Mouse (Mus musculus) cerebellum, adult 9-10 months (tissue): ENCODE measurements at regions not wholly inside any gene's neighbourhood (a gene's known extent, or its start where the extent isn't known, plus 50 kb on each side); places are given as distances from the start of the nearest gene placed in this dataset.

ENCODE experiments used
- DNase-seq: peaks from one replicate; pipeline ENCODE4 v3.0.0; 2022

GRCm38 (mm10) chr6:101473257-101473925 is 95.7 kb upstream of the Pdzrn3 start:
- peak; percentile 34 for DNase-seq

DNA sequence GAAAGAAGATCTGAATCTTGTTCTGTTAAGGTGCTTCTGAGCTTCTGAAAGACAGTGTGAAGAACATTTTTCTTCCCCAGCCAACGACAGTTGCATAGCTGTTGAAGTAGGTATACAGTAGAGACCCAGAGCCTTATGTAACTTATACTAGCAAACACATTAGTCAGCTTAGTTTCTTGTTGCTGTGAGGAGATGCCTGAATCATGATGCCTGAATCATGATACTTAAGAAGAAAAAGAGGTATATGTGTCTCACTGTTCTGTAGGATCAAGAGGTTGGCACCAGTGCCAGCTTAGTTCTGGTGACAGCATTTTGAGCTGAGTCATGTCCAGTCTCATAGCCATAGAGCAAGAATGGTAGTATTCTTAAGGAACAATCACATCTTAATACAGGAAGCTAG is 87.2 kb upstream of the Pdzrn3 start:
- DNase-seq: no peak

- no peak for DNase-seq
These were observed 86.2 kb upstream of the Pdzrn3 start for GRCm38 (mm10) chr6:101463812-101464320.

DNA sequence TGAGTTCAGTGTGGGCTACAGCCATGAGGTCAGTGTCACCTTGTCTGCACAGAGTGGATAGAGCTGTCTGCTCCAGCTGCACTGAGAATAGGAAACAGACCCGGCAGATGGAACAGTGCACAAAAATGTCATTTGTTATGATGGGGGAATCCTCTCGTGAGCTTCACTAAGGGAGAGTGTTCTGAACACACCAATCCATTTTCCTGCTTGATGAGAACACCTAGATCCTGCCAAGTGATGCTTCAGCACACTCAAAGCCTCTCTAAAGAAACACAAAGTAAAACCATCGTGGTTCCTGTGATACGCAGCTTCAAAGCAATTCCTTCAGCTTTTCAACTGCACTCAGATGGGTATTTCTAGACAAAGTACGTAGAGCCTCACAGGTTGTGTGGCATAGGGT is 69.0 kb upstream of the Pdzrn3 start:
- no peak for DNase-seq

- DNase-seq: no peak
These were observed 68.6 kb upstream of the Pdzrn3 start for GRCm38 (mm10) chr6:101446316-101446715.

DNA sequence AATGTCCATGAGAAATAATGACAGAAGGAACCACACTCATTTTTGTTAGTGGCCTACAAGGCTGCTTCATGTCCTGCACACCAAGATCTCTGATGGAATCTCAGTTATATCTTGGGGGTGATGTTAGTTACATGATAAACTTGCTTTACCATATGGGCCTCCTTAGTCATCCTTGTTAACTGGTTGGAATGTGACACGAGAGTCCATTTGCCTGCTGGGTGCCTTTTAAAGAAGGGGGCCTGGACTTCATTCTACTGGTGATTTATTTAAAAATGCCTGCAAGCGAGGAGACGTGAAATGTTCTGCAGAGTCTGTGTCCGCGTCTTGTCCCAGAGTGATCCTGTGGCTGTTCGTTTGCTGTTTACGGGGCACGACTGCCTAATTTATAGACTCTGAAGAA is 55.1 kb upstream of the Pdzrn3 start:
- DNase-seq: no peak

DNA sequence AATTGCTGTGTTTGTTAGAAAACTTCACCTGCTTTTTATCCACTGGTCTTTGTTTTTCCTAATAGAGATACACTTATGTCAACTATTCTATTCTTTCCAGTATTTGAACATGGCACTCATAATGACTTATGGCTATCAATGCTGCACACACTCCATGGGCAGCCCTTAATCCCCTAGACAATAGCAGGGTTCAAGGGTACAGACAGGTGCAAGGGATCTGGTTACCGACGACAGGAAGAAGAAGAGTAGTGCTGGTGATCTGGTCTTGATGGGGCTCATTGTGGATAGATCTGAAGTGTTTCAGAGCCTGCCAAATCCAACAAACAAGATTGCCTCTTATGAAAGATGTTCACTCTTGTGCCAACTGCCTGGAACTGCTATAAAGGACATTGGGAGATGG is 51.9 kb upstream of the Pdzrn3 start:
- no peak for DNase-seq
